Mouse (Mus musculus) C2C12 (cell line): ENCODE results near the gene Asb6.

ENCODE experiments used
- CEBPB ChIP-seq: IDR thresholded peaks from one replicate; pipeline ENCODE4 v1.6.1; 2011; ENCODE audit warnings: low read depth, mild to moderate bottlenecking, control low read depth, moderate library complexity
- CTCF ChIP-seq: IDR thresholded peaks from one replicate; pipeline ENCODE4 v1.5.1; 2011; ENCODE audit not compliant: control insufficient read depth, insufficient read depth, insufficient read length
- FOSL1 ChIP-seq: IDR thresholded peaks from one replicate; pipeline ENCODE4 v1.8.0; 2011; ENCODE audit warnings: mild to moderate bottlenecking, low read length; ENCODE audit not compliant: poor library complexity, insufficient read depth, severe bottlenecking
- MAX ChIP-seq: IDR thresholded peaks from one replicate; pipeline ENCODE4 v1.6.1; 2011; ENCODE audit warnings: mild to moderate bottlenecking, control low read depth
- MYOD1 ChIP-seq: IDR thresholded peaks from one replicate; pipeline ENCODE4 v1.6.1; 2011; ENCODE audit warnings: low read depth; ENCODE audit not compliant: control insufficient read depth, insufficient read length
- MYOG ChIP-seq: IDR thresholded peaks from one replicate; pipeline ENCODE4 v1.6.1; 2011; ENCODE audit not compliant: control insufficient read depth, insufficient read length; ENCODE audit errors: extremely low read depth
- USF1 ChIP-seq: IDR thresholded peaks from one replicate; pipeline ENCODE4 v1.6.1; 2011; ENCODE audit warnings: low read depth, mild to moderate bottlenecking, control low read depth, moderate library complexity

DNA sequence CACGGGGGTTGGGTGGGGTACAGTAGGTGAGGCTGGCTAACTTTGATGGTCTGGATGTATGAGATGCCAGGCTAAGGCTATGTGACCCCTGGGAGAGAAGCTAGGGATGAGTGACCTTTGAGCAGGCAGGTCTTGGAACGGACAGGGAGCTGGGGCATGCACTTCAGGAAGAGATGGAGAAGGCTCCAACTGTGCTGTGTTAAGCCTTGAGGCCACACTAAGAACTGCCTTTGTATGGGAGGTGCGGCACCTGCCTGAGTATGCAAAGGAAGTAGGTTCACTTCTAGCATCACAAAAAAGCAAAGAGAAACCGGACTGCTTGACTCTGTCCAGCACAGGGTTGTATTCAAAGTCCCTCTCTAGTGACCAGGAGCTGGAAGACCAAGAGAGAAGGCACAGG lies 51.9 kb downstream of the Asb6 start:
- TF ChIP-seq CTCF (no peak), MAX (no peak), MYOG (no peak), USF1 (no peak), FOSL1 (no peak), CEBPB (no peak), MYOD1 (no peak)
